ENCODE assay signal across 12 mouse cellular contexts in genomic region chr17:64407255-64408011, GRCm38 (mm10).
A peak's percentile ranks its signal among the peaks of the same experiment; 100 is the strongest.
DNase-seq lines count a peak whose midpoint lies in the region; ATAC-seq lines count a peak whose summit lies in the region.
"Had no signal": no experiment of that assay in that cellular context is flagged by ENCODE, and none has a peak within 500 bp of the region (broad histone marks: within the 10 kb centered on the region; RNA-seq: fewer than 3 reads in every experiment).

No protein-coding gene starts in this region.

- H3K4me1 ChIP-seq in embryonic facial prominence, embryonic 12.5 days = peaks cover 18% of the 10 kb centered on the region

- peak overlapping the region; percentile 21; the same call in 1 of the 2 replicates for H3K4me2 ChIP-seq in embryonic facial prominence, embryonic 12.5 days (replicated peaks)

- no peak for ATAC-seq in embryonic facial prominence, embryonic 12.5 days (ENCODE audit: insufficient number of reproducible peaks, insufficient read depth, low FRiP score, low TSS enrichment)
- ATAC-seq: activated CD4-positive, CD25-positive, alpha-beta regulatory T cell, adult 4 months had no signal

- intact Hi-C loops in left cerebral cortex, postnatal 25 days (cut with DNase I) = no loop called here
- intact Hi-C loops in heart, postnatal 25 days (cut with DNase I) = no loop called here

- 30% methylated on average over 13 of the region's 13 CpGs for WGBS in embryonic facial prominence, embryonic 12.5 days

- H3K27me3 ChIP-seq in embryonic facial prominence, embryonic 12.5 days = no peaks in the 10 kb centered on the region

- peak overlapping the region; percentile 66 for H3K27ac ChIP-seq in embryonic facial prominence, embryonic 12.5 days

- no peak overlapping the region for H3K4me3 ChIP-seq in embryonic facial prominence, embryonic 12.5 days

- H3K9ac ChIP-seq in embryonic facial prominence, embryonic 12.5 days = no peak overlapping the region

- DNase-seq in frontal cortex, adult 2 months (ENCODE audit: extremely low spot score in 1 of 2, low spot score in 1 of 2) = peak; percentile 4 to 53
- DNase-seq in frontal cortex, postnatal 14 days (ENCODE audit: low spot score in 2 of 2) = no peak
- peak; percentile 52 for DNase-seq in 3134 (ENCODE audit: extremely low read depth, insufficient read length, low spot score)
- peak; percentile 27 to 58 for DNase-seq in left cerebral cortex, postnatal 25 days (ENCODE audit: low spot score in 2 of 2)
- no peak for DNase-seq in heart, postnatal 25 days (ENCODE audit: low spot score)
- no peak for DNase-seq in cerebellum, adult 11 months
- no peak for DNase-seq in T-cell, adult 2 months (ENCODE audit: low spot score)
- DNase-seq: cerebellum, adult 9-10 months; heart, postnatal 4 days; lung, postnatal 4 days had no signal

- H3K36me3 ChIP-seq in embryonic facial prominence, embryonic 12.5 days = no peaks in the 10 kb centered on the region

- no peaks in the 10 kb centered on the region for H3K9me3 ChIP-seq in embryonic facial prominence, embryonic 12.5 days

Comparison
In these comparisons a context has a peak if more than half of its experiments do, and no peak if none do; other contexts are left out.
1. DNase-seq: peak in frontal cortex, adult 2 months (2 of 2), 3134 (single experiment) and left cerebral cortex, postnatal 25 days (2 of 2); none in frontal cortex, postnatal 14 days (0 of 2), heart, postnatal 25 days (single experiment), cerebellum, adult 11 months (single experiment) and T-cell, adult 2 months (single experiment).